Mouse (Mus musculus) C2C12 (cell line): ENCODE data around the gene Trp53i11.

Experiments
- CEBPB ChIP-seq: IDR thresholded peaks from one replicate; pipeline ENCODE4 v1.6.1; 2011; ENCODE audit warnings: low read depth, mild to moderate bottlenecking, control low read depth, moderate library complexity
- CTCF ChIP-seq: IDR thresholded peaks from one replicate; pipeline ENCODE4 v1.5.1; 2011; ENCODE audit not compliant: control insufficient read depth, insufficient read depth, insufficient read length
- FOSL1 ChIP-seq: IDR thresholded peaks from one replicate; pipeline ENCODE4 v1.8.0; 2011; ENCODE audit warnings: mild to moderate bottlenecking, low read length; ENCODE audit not compliant: poor library complexity, insufficient read depth, severe bottlenecking
- MAX ChIP-seq: IDR thresholded peaks from one replicate; pipeline ENCODE4 v1.6.1; 2011; ENCODE audit warnings: mild to moderate bottlenecking, control low read depth
- MYOG ChIP-seq: IDR thresholded peaks from one replicate; pipeline ENCODE4 v1.6.1; 2011; ENCODE audit not compliant: control insufficient read depth, insufficient read length; ENCODE audit errors: extremely low read depth
- USF1 ChIP-seq: IDR thresholded peaks from one replicate; pipeline ENCODE4 v1.6.1; 2011; ENCODE audit warnings: low read depth, mild to moderate bottlenecking, control low read depth, moderate library complexity

GRCm38 (mm10) chr2:93163317-93163716, 24.0 kb upstream of the Trp53i11 start:
- TF ChIP-seq CTCF (no peak), USF1 (no peak), MYOG (no peak), FOSL1 (no peak), CEBPB (no peak), MAX (no peak)
